Mouse (Mus musculus): ENCODE measurements at regions not wholly inside any gene's neighbourhood (a gene's known extent, or its start where the extent isn't known, plus 50 kb on each side); places are given as distances from the start of the nearest gene placed in this dataset.

- no peak for DNase-seq
Measured at GRCm38 (mm10) chr4:72328282-72329025, 127.7 kb upstream of the Tle1 start.

GRCm38 (mm10) chr4:72324913-72325312 is 124.2 kb upstream of the Tle1 start:
- DNase-seq, result no peak

- no peak for DNase-seq
Measured at GRCm38 (mm10) chr4:72285112-72285675, 84.5 kb upstream of the Tle1 start.

DNA sequence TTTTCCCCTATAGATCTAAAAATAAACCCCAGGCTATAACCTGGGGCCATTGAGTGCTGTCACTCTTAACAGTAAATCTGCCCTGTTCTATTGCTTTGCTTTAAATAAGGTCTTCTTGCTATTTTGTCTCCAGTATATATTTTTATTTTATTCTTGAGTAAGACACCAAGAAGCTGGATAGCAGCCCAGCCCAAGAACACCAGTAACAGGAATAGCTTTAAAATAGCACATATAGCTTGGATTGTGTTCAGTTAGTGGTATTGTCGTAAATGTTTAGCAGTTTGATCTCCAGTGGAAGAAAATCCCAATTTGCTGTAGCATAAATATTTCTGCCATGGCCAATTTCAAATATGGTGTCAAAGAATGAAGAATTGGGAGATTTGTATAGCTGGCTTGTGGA is 49.8 kb upstream of the Tle1 start:
- peak; percentile 5 for DNase-seq
